8 mouse cellular contexts compared by ENCODE assay signal in the genomic region with DNA sequence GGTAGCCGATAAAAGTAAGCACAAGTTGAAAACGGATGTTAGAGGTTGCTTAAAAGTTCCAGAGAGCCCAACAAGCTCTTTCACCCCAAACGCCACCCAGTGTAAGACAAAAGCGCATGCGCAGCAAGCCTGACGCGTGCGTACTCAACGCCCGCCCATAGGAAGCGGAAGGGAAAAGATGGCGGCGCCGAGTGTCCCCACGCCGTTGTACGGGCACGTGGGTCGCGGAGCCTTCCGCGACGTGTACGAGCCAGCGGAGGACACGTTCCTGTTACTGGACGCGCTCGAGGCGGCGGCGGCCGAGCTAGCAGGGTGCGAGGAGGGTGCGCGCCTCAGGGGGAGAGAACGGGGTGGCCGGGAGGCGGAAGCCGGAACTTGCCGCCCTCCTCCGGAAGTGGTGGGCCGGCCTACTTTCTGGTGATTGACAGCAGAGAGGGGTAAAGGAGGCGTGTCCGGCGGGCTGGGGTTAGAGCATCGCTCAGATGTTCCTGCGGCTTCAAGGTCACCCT. TPM values are rescaled to one million over a fixed set of nuclear protein-coding genes. Genes with fewer than 3 reads are reported as not detected.
A peak's percentile ranks its signal among the peaks of the same experiment; 100 is the strongest.
DNase-seq lines count a peak whose midpoint lies in the region; ATAC-seq lines count a peak whose summit lies in the region.

A gene (plus strand): TSS at position 111 of the 509 bp plus-strand sequence.

- H3K36me3 ChIP-seq in heart, embryonic 14.5 days (ENCODE audit: control insufficient read depth, insufficient read depth, low read length), result peaks cover 34% of the 10 kb centered on the region
- peaks cover 26% of the 10 kb centered on the region for H3K36me3 ChIP-seq in liver, embryonic 13.5 days
- H3K36me3 ChIP-seq in stomach, embryonic 16.5 days (ENCODE audit: control insufficient read depth, insufficient read depth, low read length), result no peaks in the 10 kb centered on the region

- H3K9me3 ChIP-seq in heart, embryonic 14.5 days (ENCODE audit: control insufficient read depth, low read length), result no peaks in the 10 kb centered on the region
- H3K9me3 ChIP-seq in liver, embryonic 13.5 days (replicated peaks), result no peaks in the 10 kb centered on the region
- H3K9me3 ChIP-seq in stomach, embryonic 16.5 days (replicated peaks; ENCODE audit: control insufficient read depth, low read length), result no peaks in the 10 kb centered on the region

- peak; percentile 94 for ATAC-seq in heart, embryonic 14.5 days (ENCODE audit: insufficient number of reproducible peaks, insufficient read depth, low FRiP score, low read depth)
- ATAC-seq in liver, embryonic 13.5 days (ENCODE audit: low read depth), result peak; percentile 99
- ATAC-seq in stomach, embryonic 16.5 days (ENCODE audit: insufficient read depth, low FRiP score), result peak; percentile 98

- H3K27me3 ChIP-seq in heart, embryonic 14.5 days (ENCODE audit: control insufficient read depth, insufficient read depth, low read length), result no peaks in the 10 kb centered on the region
- H3K27me3 ChIP-seq in liver, embryonic 13.5 days, result no peaks in the 10 kb centered on the region
- no peaks in the 10 kb centered on the region for H3K27me3 ChIP-seq in stomach, embryonic 16.5 days (ENCODE audit: control insufficient read depth, insufficient read depth, low read length)

- peak within 1 kb of the TSS; percentile 92 for H3K4me3 ChIP-seq in brown adipose tissue, adult 24 weeks (ENCODE audit: insufficient read depth, low read depth, low read length)
- H3K4me3 ChIP-seq in heart, embryonic 14.5 days (ENCODE audit: control insufficient read depth in 1 of 2, insufficient read depth in 1 of 2, low read depth in 1 of 2, low read length in 2 of 2), result peak within 1 kb of the TSS; percentile 71 to 76
- peak within 1 kb of the TSS; percentile 80 for H3K4me3 ChIP-seq in liver, embryonic 13.5 days (replicated peaks)
- H3K4me3 ChIP-seq in stomach, embryonic 16.5 days (replicated peaks; ENCODE audit: low read length), result peak within 1 kb of the TSS; percentile 64

- H3K27ac ChIP-seq in brown adipose tissue, adult 24 weeks (replicated peaks; ENCODE audit: low read depth, low read length), result peak within 1 kb of the TSS; percentile 100
- peak within 1 kb of the TSS; percentile 95 to 96 for H3K27ac ChIP-seq in heart, embryonic 14.5 days (replicated peaks in 1 of 2; ENCODE audit: control insufficient read depth in 1 of 2, insufficient read depth in 1 of 2, low read depth in 2 of 2, low read length in 2 of 2)
- peak within 1 kb of the TSS; percentile 80 for H3K27ac ChIP-seq in liver, embryonic 13.5 days
- peak within 1 kb of the TSS; percentile 88 for H3K27ac ChIP-seq in stomach, embryonic 16.5 days (ENCODE audit: low read length)

- no peaks in the 10 kb centered on the region for H3K4me1 ChIP-seq in brown adipose tissue, adult 24 weeks (ENCODE audit: control insufficient read depth, insufficient read depth, insufficient read length, low read length)
- peaks cover 0 to 6% of the 10 kb centered on the region in 2 experiments; a peak in 2 of 4 replicates for H3K4me1 ChIP-seq in heart, embryonic 14.5 days (ENCODE audit: control insufficient read depth in 2 of 2, insufficient read depth in 2 of 2, low read length in 2 of 2)
- H3K4me1 ChIP-seq in liver, embryonic 13.5 days (replicated peaks), result peaks cover 8% of the 10 kb centered on the region
- H3K4me1 ChIP-seq in stomach, embryonic 16.5 days (ENCODE audit: control insufficient read depth, insufficient read depth, low read length), result no peaks in the 10 kb centered on the region

- H3K9ac ChIP-seq in heart, embryonic 14.5 days (ENCODE audit: low read length), result peak within 1 kb of the TSS; percentile 81
- H3K9ac ChIP-seq in liver, embryonic 13.5 days, result peak within 1 kb of the TSS; percentile 75
- peak within 1 kb of the TSS; percentile 84 for H3K9ac ChIP-seq in stomach, embryonic 16.5 days (ENCODE audit: low read length)

- H3K4me2 ChIP-seq in heart, embryonic 14.5 days (ENCODE audit: low read length), result peak within 1 kb of the TSS; percentile 59
- H3K4me2 ChIP-seq in liver, embryonic 13.5 days, result peak within 1 kb of the TSS; percentile 64
- peak within 1 kb of the TSS; percentile 61 for H3K4me2 ChIP-seq in stomach, embryonic 16.5 days (ENCODE audit: low read depth, low read length)

- peak; percentile 97 for DNase-seq in CD4-positive, CD25-positive, alpha-beta regulatory T cell, adult 2 months (ENCODE audit: low read depth, low spot score)
- DNase-seq in fibroblast of lung, adult 2 months (ENCODE audit: low read depth), result peak; percentile 82
- DNase-seq in kidney, postnatal 14 days, result peak; percentile 95
- peak; percentile 87 for DNase-seq in liver, embryonic 13.5 days
- peak; percentile 97 for DNase-seq in neural tube, embryonic 10.5 days (ENCODE audit: extremely low spot score, low spot score)

- WGBS in heart, embryonic 14.5 days, result under 1% methylated on average over 47 of the region's 48 CpGs
- under 1% methylated on average over 48 of the region's 48 CpGs for WGBS in liver, embryonic 13.5 days (ENCODE audit: insufficient replicate concordance)
- WGBS in stomach, embryonic 16.5 days, result under 1% methylated on average over 48 of the region's 48 CpGs

RNA-seq across cellular contexts. Expression of the gene that starts here (rescaled TPM):
- 26.8 and 30.3 TPM in 2 replicates for polyA plus RNA-seq in brown adipose tissue, adult 24 weeks (2012; ENCODE audit: insufficient read depth, insufficient read length, missing spikeins)
- polyA plus RNA-seq in heart, embryonic 14.5 days (2014; fragmentation: Nextera tagmentation; extraction: Ambion mirVana), result 31.2 and 31.5 TPM in 2 replicates
- 9.2 TPM in 2 replicates for polyA plus RNA-seq in liver, embryonic 13.5 days (2015; fragmentation: Nextera tagmentation; extraction: Ambion mirVana)
- 19.2 and 19.9 TPM in 2 replicates for polyA plus RNA-seq in stomach, embryonic 16.5 days (2015; fragmentation: Nextera tagmentation; extraction: Ambion mirVana)

Comparison
In these comparisons a context has a peak if more than half of its experiments do, and no peak if none do; other contexts are left out.
1. Peak in every context shown above with its lines: DNase-seq, ATAC-seq, H3K4me3 ChIP-seq and H3K27ac ChIP-seq.